Mouse (Mus musculus) forebrain, embryonic 14.5 days (tissue): ENCODE data around the gene Zranb1. TPM values are rescaled to one million over a fixed set of nuclear protein-coding genes. Genes with fewer than 3 reads are reported as not detected.

ENCODE experiments used
- ATAC-seq: fragments of 200-750 bp; cut with Nextera tagmentation; 2 replicates; pipeline ENCODE4 v1.8.0; 2017; ENCODE audit warnings: mild to moderate bottlenecking, moderate library complexity
- DNase-seq: peaks from one replicate; pipeline ENCODE4 v3.0.0-alpha.2; 2015; ENCODE audit warnings: low spot score
- H3K27ac ChIP-seq: fragments of 300-500 bp; sonication (generic); 2 replicates; pipeline ENCODE4 v1.5.1; 2014; ENCODE audit warnings: low read depth, mild to moderate bottlenecking, control low read depth, low read length, moderate library complexity
- H3K27me3 ChIP-seq: fragments of 300-500 bp; sonication (generic); replicated peaks from 2 replicates; pipeline ENCODE4 v1.6.1; 2014; ENCODE audit warnings: low read length, control low read depth, mixed read lengths; ENCODE audit not compliant: control insufficient read depth, insufficient read depth
- H3K36me3 ChIP-seq: fragments of 300-500 bp; sonication (generic); 2 replicates; pipeline ENCODE4 v1.6.1; 2014; ENCODE audit warnings: low read length, control low read depth; ENCODE audit not compliant: control insufficient read depth, insufficient read depth
- H3K4me1 ChIP-seq: fragments of 300-500 bp; sonication (generic); 2 replicates; pipeline ENCODE4 v1.6.1; 2014; ENCODE audit warnings: antibody characterized with exemption, low read length, control low read depth; ENCODE audit not compliant: control insufficient read depth, insufficient read depth
- H3K4me2 ChIP-seq: fragments of 300-500 bp; sonication (generic); 2 replicates; pipeline ENCODE4 v1.6.1; 2014; ENCODE audit warnings: mild to moderate bottlenecking, control low read depth, low read length
- H3K4me3 ChIP-seq: fragments of 300-500 bp; sonication (generic); 2 replicates; pipeline ENCODE4 v1.5.1; 2014; ENCODE audit warnings: low read depth, low read length, control low read depth
- H3K9ac ChIP-seq: fragments of 300-500 bp; sonication (generic); 2 replicates; pipeline ENCODE4 v1.6.1; 2014; ENCODE audit warnings: mild to moderate bottlenecking, low read length, control low read depth, moderate library complexity
- H3K9me3 ChIP-seq: fragments of 300-500 bp; sonication (generic); replicated peaks from 2 replicates; pipeline ENCODE4 v1.6.1; 2016; ENCODE audit warnings: low read length, control low read depth, mixed read lengths; ENCODE audit not compliant: control insufficient read depth
- WGBS: fragments of 180-500 bp; shearing (Covaris S2); extraction: QIAGEN DNeasy Blood & Tissue Kit; methylation state at CpG from one replicate; pipeline ENCODE4 v1.1.7; 2014; 5-methylcytosine and 5-hydroxymethylcytosine counted together
- polyA plus RNA-seq: library from polyadenylated mRNA; unstranded; fragments of >200 nt; fragmentation: Nextera tagmentation; extraction: Ambion mirVana; gene quantifications from 2 replicates; pipeline ENCODE4 v1.2.1, GENCODE M21; 2014

Zranb1 gene
- polyA plus RNA-seq, 1 experiment from 2014 or later = 20.9 TPM

GRCm38 (mm10) chr7:133001388-133001787 is 70.4 kb downstream of the Zranb1 start:
- ATAC-seq = no peak
- no peaks in the 10 kb centered on the region; the same call in 1 of the 2 replicates for H3K4me1 ChIP-seq
- no peak overlapping the region for H3K4me3 ChIP-seq
- no peak for DNase-seq
- no peaks in the 10 kb centered on the region for H3K27me3 ChIP-seq
- H3K9me3 ChIP-seq = no peaks in the 10 kb centered on the region
- 86% methylated on average over 3 of the region's 3 CpGs for WGBS
- no peak overlapping the region for H3K27ac ChIP-seq
- H3K36me3 ChIP-seq = peaks cover 27% of the 10 kb centered on the region
- H3K4me2 ChIP-seq = no peak overlapping the region
- no peak overlapping the region for H3K9ac ChIP-seq

GRCm38 (mm10) chr7:133002271-133002670 is 71.3 kb downstream of the Zranb1 start:
- Histone ChIP-seq H3K4me3 (no peak overlapping the region), H3K36me3 (peaks cover 20% of the 10 kb centered on the region), H3K9me3 (no peaks in the 10 kb centered on the region), H3K9ac (no peak overlapping the region), H3K4me2 (no peak overlapping the region), H3K27ac (no peak overlapping the region), H3K4me1 (no peaks in the 10 kb centered on the region; the same call in 1 of the 2 replicates), H3K27me3 (no peaks in the 10 kb centered on the region)
- 86% methylated on average over 6 of the region's 6 CpGs for WGBS
- no peak for ATAC-seq
- no peak for DNase-seq

GRCm38 (mm10) chr7:133003421-133003820 is 72.5 kb downstream of the Zranb1 start:
- peak overlapping the region; percentile 39; the same call in 1 of the 2 replicates for H3K27ac ChIP-seq
- H3K4me1 ChIP-seq = peaks cover 2% of the 10 kb centered on the region; the same call in 1 of the 2 replicates
- H3K4me3 ChIP-seq = no peak overlapping the region
- ATAC-seq (peak; percentile 65), DNase-seq (peak; percentile 90)
- no peak overlapping the region for H3K9ac ChIP-seq
- H3K4me2 ChIP-seq = no peak overlapping the region
- no peaks in the 10 kb centered on the region for H3K9me3 ChIP-seq
- H3K27me3 ChIP-seq = no peaks in the 10 kb centered on the region
- peaks cover 9% of the 10 kb centered on the region for H3K36me3 ChIP-seq
- WGBS = 26% methylated on average over 3 of the region's 3 CpGs

- no peak overlapping the region for H3K4me3 ChIP-seq
- WGBS = 86% methylated on average over 7 of the region's 7 CpGs
- 0 out of 2 replicates have a peak, but pooled peaks cover 3% of the 10 kb centered on the region for H3K36me3 ChIP-seq
- H3K27me3 ChIP-seq = no peaks in the 10 kb centered on the region
- ATAC-seq = no peak
- no peak overlapping the region for H3K9ac ChIP-seq
- H3K4me2 ChIP-seq = no peak overlapping the region
- no peak for DNase-seq
- peak overlapping the region; percentile 5; the same call in 1 of the 2 replicates for H3K27ac ChIP-seq
- H3K9me3 ChIP-seq = no peaks in the 10 kb centered on the region
- peaks cover 8% of the 10 kb centered on the region for H3K4me1 ChIP-seq
Measured at GRCm38 (mm10) chr7:133005772-133006171, 74.8 kb downstream of the Zranb1 start.

GRCm38 (mm10) chr7:133007343-133007742 is 76.4 kb downstream of the Zranb1 start:
- H3K4me1 ChIP-seq = peaks cover 23% of the 10 kb centered on the region
- 78% methylated on average over 11 of the region's 11 CpGs for WGBS
- no peak overlapping the region for H3K4me2 ChIP-seq
- H3K9ac ChIP-seq = 0 out of 2 replicates have a peak overlapping the region, but pooled peaks have one; percentile 8
- H3K27ac ChIP-seq = no peak overlapping the region
- no peak overlapping the region for H3K4me3 ChIP-seq
- H3K27me3 ChIP-seq = no peaks in the 10 kb centered on the region
- H3K36me3 ChIP-seq = 0 out of 2 replicates have a peak, but pooled peaks cover 3% of the 10 kb centered on the region
- H3K9me3 ChIP-seq = no peaks in the 10 kb centered on the region
- DNase-seq (no peak), ATAC-seq (no peak)

- 0 out of 2 replicates have a peak, but pooled peaks cover 6% of the 10 kb centered on the region for H3K36me3 ChIP-seq
- H3K9ac ChIP-seq = no peak overlapping the region
- no peak overlapping the region for H3K27ac ChIP-seq
- no peaks in the 10 kb centered on the region for H3K27me3 ChIP-seq
- ATAC-seq = no peak
- no peaks in the 10 kb centered on the region for H3K9me3 ChIP-seq
- DNase-seq = no peak
- H3K4me2 ChIP-seq = no peak overlapping the region
- WGBS = 89% methylated on average over 4 of the region's 4 CpGs
- H3K4me3 ChIP-seq = no peak overlapping the region
- H3K4me1 ChIP-seq = peaks cover 34% of the 10 kb centered on the region
Measured at GRCm38 (mm10) chr7:133008663-133009062, 77.7 kb downstream of the Zranb1 start.

GRCm38 (mm10) chr7:133009676-133010075 is 78.7 kb downstream of the Zranb1 start:
- Histone ChIP-seq H3K9ac (no peak overlapping the region), H3K36me3 (0 out of 2 replicates have a peak, but pooled peaks cover 6% of the 10 kb centered on the region), H3K27ac (no peak overlapping the region; the same call in 1 of the 2 replicates), H3K9me3 (no peaks in the 10 kb centered on the region), H3K27me3 (no peaks in the 10 kb centered on the region), H3K4me3 (no peak overlapping the region), H3K4me2 (no peak overlapping the region), H3K4me1 (peaks cover 42% of the 10 kb centered on the region)
- ATAC-seq = no peak
- no peak for DNase-seq
- WGBS = 88% methylated on average over 8 of the region's 8 CpGs

- no peak for ATAC-seq
- Histone ChIP-seq H3K4me3 (no peak overlapping the region), H3K9me3 (no peaks in the 10 kb centered on the region), H3K27me3 (no peaks in the 10 kb centered on the region), H3K27ac (peak overlapping the region; percentile 81), H3K4me1 (peaks cover 50% of the 10 kb centered on the region), H3K9ac (no peak overlapping the region), H3K4me2 (no peak overlapping the region), H3K36me3 (0 out of 2 replicates have a peak, but pooled peaks cover 6% of the 10 kb centered on the region)
- 82% methylated on average over 3 of the region's 3 CpGs for WGBS
- DNase-seq = no peak
Measured at GRCm38 (mm10) chr7:133010477-133010876, 79.5 kb downstream of the Zranb1 start.

GRCm38 (mm10) chr7:133011191-133011590 is 80.2 kb downstream of the Zranb1 start:
- ATAC-seq = peak; percentile 65; the same call in 1 of the 2 replicates

More at GRCm38 (mm10) chr7:133011191-133011590, 80.2 kb downstream of the Zranb1 start:
- no peak overlapping the region for H3K4me3 ChIP-seq
- peak overlapping the region; percentile 1 for H3K4me2 ChIP-seq
- peak overlapping the region; percentile 81 for H3K27ac ChIP-seq
- peaks cover 56% of the 10 kb centered on the region for H3K4me1 ChIP-seq
- 14% methylated on average over 5 of the region's 5 CpGs for WGBS
- H3K9ac ChIP-seq = no peak overlapping the region
- H3K9me3 ChIP-seq = no peaks in the 10 kb centered on the region
- 0 out of 2 replicates have a peak, but pooled peaks cover 6% of the 10 kb centered on the region for H3K36me3 ChIP-seq
- no peaks in the 10 kb centered on the region for H3K27me3 ChIP-seq
- peak; percentile 81 for DNase-seq
